Mouse (Mus musculus) monocyte, adult 5-6 weeks (primary cell): ENCODE measurements at regions not wholly inside any gene's neighbourhood (a gene's known extent, or its start where the extent isn't known, plus 50 kb on each side); places are given as distances from the start of the nearest gene placed in this dataset.

Experiments used
- ATAC-seq: fragments of 153-309, 156-312 bp; replicated peaks from 2 replicates; pipeline ENCODE4 v1.8.0; 2017; ENCODE audit warnings: mild to moderate bottlenecking; ENCODE audit not compliant: low TSS enrichment, insufficient number of reproducible peaks, severe bottlenecking, poor library complexity, low FRiP score

- ATAC-seq = no peak; the same call in 1 of the 2 replicates
Measured at GRCm38 (mm10) chr2:129883417-129883816, 83.1 kb downstream of the Stk35 start.

DNA sequence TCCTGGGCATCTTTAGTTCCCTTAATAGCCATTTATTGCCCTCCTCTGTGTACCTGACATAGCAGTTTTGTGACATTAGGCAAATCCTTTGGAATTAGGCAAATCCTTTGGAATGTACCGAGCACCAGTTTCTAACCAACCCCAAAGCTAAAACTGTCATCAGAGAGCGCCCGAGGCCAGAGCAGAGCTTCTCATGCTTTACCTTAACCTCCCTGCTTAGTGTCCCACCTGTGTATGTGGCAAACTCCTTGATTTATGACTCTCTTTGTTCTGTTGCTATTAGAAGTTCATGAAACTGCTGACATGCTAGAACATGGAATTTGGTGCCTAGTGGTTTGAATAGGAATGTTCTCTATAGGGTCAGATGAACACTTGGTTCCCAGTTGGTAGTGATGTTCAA is 84.0 kb downstream of the Stk35 start:
- no peak for ATAC-seq

- ATAC-seq = no peak; the same call in 1 of the 2 replicates
Measured at GRCm38 (mm10) chr2:129885536-129885935, 85.2 kb downstream of the Stk35 start.

DNA sequence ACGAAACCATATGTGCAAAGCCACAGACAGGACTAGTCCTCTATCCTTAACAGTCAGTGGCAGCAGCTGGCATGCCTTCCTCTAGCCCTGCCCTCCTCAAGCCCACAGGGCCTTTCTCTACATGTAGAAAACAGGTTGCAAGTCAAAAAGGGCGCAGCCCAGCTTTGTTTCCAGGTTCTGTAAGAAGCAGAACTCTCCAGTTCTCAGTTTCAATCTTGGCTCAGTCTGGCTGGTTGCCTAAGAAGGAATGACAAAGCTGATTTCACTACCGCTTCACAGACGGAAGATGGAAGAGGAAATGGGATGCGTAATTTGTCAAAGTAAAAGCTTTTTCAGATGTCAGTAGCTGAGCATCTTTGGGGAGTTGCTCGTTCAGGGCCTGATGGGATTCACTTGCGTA is 92.9 kb downstream of the Stk35 start:
- peak; percentile 85 for ATAC-seq

- ATAC-seq = no peak
Measured at GRCm38 (mm10) chr2:129893832-129894231, 93.5 kb downstream of the Stk35 start.

- ATAC-seq = peak; percentile 24; the same call in 1 of the 2 replicates
Measured at GRCm38 (mm10) chr2:129894906-129895305, 94.6 kb downstream of the Stk35 start.

DNA sequence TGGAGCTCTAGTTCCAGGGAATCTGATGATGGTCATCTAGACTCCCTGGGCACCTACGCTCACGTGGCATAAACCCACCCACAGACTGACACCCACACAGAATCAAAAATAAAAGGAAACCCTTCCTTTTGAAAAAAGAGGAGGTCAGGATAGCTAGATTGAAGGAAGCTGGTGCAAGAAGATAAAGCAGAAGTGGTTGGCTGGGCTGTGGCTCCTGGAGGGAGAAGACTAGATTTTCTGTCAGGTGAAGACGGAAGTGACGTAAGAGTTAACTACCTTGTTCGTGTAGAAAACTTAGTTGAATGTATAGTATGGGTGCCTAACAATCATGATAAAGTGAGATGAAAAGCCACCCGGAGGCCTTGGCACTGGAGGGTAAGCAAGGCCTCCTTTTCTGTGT is 95.1 kb downstream of the Stk35 start:
- peak; percentile 6; the same call in 1 of the 2 replicates for ATAC-seq

GRCm38 (mm10) chr2:129896696-129897095 is 96.4 kb downstream of the Stk35 start:
- no peak for ATAC-seq

DNA sequence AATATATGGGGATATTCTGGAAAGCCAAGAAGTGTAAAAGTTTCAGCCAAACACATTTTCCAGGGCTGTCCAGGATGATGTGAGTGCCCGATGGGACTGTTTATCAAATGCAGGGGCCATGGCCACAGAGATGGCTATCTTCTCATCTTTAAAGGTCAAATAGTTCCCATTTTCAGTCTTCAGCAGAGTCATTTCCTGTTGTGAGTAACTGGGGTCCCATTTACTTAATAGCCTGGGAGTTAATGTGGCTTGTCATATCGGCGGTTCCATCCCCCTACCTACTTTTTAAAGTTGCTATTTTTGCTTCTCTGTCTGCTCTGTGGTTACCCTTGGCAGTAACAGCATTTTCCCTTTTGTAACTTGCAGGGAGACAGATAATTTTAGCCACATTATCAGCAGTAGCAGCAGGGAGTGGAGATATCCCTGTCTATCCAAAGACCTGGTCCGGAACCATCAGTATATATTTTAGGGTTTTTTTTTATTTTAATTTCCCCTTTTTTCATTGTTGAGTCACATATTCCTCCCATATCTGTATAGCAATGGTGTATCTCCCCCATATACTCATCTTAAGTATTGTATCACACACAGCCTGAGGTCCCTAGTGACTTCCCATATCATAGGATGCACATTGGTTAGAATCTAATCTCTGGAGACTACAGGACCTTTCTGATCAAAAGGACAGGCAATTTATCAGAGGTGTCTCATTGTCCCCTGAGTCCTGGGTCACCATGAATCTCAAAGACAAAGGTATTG is 103.2 kb downstream of the Stk35 start:
- peak; percentile 79 for ATAC-seq

DNA sequence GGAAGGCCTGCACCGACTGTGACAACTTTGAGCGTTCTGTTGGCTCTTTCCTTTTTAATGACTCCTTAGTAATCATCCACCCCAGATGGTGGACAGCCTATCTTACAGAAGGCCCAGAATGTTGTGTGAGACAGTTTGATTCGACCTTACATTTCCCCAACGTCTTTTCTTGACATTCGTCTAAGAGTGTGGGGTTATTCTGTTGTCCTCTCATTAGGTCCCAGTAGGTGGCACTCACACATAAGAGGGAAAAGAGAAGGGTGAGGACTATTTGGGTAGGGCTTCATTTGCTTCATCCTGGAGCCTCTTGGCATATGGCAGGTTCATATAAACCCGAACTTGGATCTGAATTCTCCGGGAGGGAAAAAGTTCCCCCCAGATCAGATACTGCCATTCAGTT is 104.4 kb downstream of the Stk35 start:
- peak; percentile 68 for ATAC-seq

GRCm38 (mm10) chr2:129908701-129909425 is 103.3 kb upstream of the Tgm3 start:
- peak; percentile 49; the same call in 1 of the 2 replicates for ATAC-seq

DNA sequence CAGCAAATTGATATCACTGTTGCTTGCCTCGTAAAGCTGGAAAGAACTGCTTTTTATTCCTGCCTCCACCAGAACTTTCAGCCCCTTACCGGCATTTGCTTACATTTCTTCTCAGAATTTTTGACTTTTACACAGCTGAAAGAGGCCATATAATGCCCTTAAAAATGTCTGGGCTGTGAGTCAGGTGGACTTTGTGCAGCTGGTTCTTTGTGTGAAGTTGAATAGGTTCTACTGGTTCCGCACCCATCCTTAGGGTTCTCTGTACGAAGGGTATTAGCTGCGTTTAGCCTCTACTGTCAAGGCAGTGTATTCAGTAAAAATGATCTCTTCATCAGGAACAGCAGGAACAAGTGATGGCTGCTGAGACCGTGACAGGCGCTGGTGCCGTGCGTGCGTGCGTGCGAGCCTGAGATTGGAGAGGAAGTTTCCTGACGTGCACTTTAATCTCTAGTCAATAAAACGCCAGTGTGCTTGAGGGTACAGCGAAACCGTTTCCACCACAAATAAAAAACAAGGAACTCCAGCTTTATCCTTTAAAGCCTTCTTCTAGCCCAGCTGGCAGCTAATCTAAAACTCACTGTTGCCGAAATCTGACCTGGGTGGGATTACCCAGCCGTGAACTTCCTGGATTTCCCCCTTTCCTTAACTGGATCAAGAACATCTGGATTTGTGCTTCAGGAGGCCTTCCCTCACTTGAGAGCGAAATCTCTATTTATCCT is 100.8 kb upstream of the Tgm3 start:
- no peak for ATAC-seq

DNA sequence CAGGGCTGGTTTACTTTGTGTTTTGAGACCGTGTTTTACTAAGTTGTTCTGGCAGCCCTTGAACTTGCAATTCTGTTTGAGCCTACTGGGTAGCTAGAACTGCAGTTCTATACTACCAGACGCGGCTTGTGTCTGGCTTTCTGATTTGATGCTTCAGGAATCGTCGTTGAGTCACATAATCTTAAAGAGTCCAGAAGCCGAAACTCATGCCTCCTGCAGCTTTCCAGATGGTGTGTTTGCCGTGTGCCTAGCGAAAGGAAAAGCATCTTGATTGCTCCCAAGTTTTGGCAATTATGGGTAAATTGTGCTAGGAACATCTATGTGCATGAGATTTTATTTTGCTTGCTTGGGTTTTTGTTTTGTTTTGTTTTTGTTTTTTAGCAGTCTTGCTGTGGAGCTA is 99.6 kb upstream of the Tgm3 start:
- no peak for ATAC-seq

- no peak for ATAC-seq
Measured at GRCm38 (mm10) chr2:129914261-129914660, 97.9 kb upstream of the Tgm3 start.

- ATAC-seq = no peak
Measured at GRCm38 (mm10) chr2:129916411-129916810, 95.7 kb upstream of the Tgm3 start.

- no peak for ATAC-seq
Measured at GRCm38 (mm10) chr2:129918141-129918790, 93.9 kb upstream of the Tgm3 start.

GRCm38 (mm10) chr2:129919551-129919950 is 92.6 kb upstream of the Tgm3 start:
- no peak for ATAC-seq

DNA sequence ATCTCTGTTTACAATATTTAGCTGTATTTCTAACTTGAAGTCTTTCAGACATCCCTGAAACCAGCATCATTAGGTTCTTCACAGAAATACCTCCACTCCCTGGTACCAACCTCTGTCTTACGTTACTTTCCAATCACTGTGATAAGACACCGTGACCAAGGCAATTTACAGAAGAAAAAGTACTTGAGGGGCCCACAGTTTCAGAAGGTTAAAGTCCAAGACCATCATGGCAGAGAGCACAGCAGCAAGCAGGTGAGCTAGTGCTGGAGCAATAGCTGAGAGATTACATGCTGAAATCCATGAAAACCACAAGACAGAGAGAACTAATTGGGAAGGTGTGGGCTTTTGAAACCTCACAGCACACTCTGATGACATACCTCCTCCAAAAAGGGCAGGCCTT is 84.9 kb upstream of the Tgm3 start:
- no peak for ATAC-seq

DNA sequence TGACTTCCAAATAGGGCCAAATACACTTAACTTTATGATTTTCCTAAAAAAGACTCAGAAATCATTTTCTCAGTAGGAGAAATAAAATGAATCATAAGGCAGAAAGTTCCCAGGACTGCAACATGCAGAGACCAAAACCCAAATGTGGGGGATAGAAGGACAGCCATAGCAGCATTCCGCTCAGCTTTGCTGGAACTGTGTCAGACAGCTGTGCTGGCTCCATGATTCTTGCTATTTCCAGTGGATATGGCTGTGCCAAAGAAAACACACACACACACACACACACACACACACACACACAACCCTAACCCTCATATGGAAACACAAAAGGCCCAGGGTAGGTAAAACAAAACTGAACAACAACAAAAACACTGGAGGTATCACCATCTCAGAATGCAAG is 78.6 kb upstream of the Tgm3 start:
- no peak for ATAC-seq
